Comparison of ENCODE assay signal across 8 mouse cellular contexts in genomic region chr6:131353352-131353919, GRCm38 (mm10). TPM values are rescaled to one million over a fixed set of nuclear protein-coding genes. Genes with fewer than 3 reads are reported as not detected.
DNase-seq lines count a peak whose midpoint lies in the region; ATAC-seq lines count a peak whose summit lies in the region.

Styk1 (minus strand) TSS chr6:131353597.

- ATAC-seq in heart, embryonic 14.5 days (ENCODE audit: insufficient number of reproducible peaks, insufficient read depth, low FRiP score, low read depth): peak; percentile 61; the same call in 1 of the 2 replicates
- peak; percentile 81 for ATAC-seq in liver, embryonic 11.5 days (replicated peaks; ENCODE audit: low FRiP score)
- peak; percentile 89 for ATAC-seq in stomach, embryonic 14.5 days (ENCODE audit: insufficient number of reproducible peaks, insufficient read depth, low FRiP score, low read depth)

- no peaks in the 10 kb centered on the region; a peak in 1 of 4 replicates for H3K4me1 ChIP-seq in heart, embryonic 14.5 days (ENCODE audit: control insufficient read depth in 2 of 2, insufficient read depth in 2 of 2, low read length in 2 of 2)
- H3K4me1 ChIP-seq in liver, embryonic 11.5 days (replicated peaks; ENCODE audit: control insufficient read depth, insufficient read depth, low read length): no peaks in the 10 kb centered on the region
- no peaks in the 10 kb centered on the region for H3K4me1 ChIP-seq in stomach, embryonic 14.5 days (ENCODE audit: control insufficient read depth, insufficient read depth, low read length)

- H3K36me3 ChIP-seq in heart, embryonic 14.5 days (ENCODE audit: control insufficient read depth, insufficient read depth, low read length): no peaks in the 10 kb centered on the region
- no peaks in the 10 kb centered on the region for H3K36me3 ChIP-seq in liver, embryonic 11.5 days (ENCODE audit: control insufficient read depth, insufficient read depth, low read length)
- no peaks in the 10 kb centered on the region for H3K36me3 ChIP-seq in stomach, embryonic 14.5 days (ENCODE audit: control insufficient read depth, insufficient read depth, low read length)

- no peaks in the 10 kb centered on the region for H3K9me3 ChIP-seq in heart, embryonic 14.5 days (ENCODE audit: control insufficient read depth, low read length)
- H3K9me3 ChIP-seq in liver, embryonic 11.5 days (ENCODE audit: control insufficient read depth, low read length): no peaks in the 10 kb centered on the region
- no peaks in the 10 kb centered on the region for H3K9me3 ChIP-seq in stomach, embryonic 14.5 days (ENCODE audit: control insufficient read depth, low read depth, low read length)

- peak within 1 kb of the TSS; percentile 52; the same call in 1 of the 2 replicates for H3K9ac ChIP-seq in heart, embryonic 14.5 days (ENCODE audit: low read length)
- H3K9ac ChIP-seq in liver, embryonic 11.5 days (ENCODE audit: low read depth, low read length): peak within 1 kb of the TSS; percentile 10; the same call in 1 of the 2 replicates
- 0 out of 2 replicates have a peak within 1 kb of the TSS, but pooled peaks have one; percentile 21 for H3K9ac ChIP-seq in stomach, embryonic 14.5 days (replicated peaks; ENCODE audit: low read depth, low read length)

- peak within 1 kb of the TSS; percentile 35 to 47 for H3K4me3 ChIP-seq in heart, embryonic 14.5 days (ENCODE audit: control insufficient read depth in 1 of 2, insufficient read depth in 1 of 2, low read depth in 1 of 2, low read length in 2 of 2)
- peak within 1 kb of the TSS; percentile 26 for H3K4me3 ChIP-seq in liver, embryonic 11.5 days (ENCODE audit: low read depth, low read length)
- H3K4me3 ChIP-seq in stomach, embryonic 14.5 days (ENCODE audit: low read depth, low read length): peak within 1 kb of the TSS; percentile 30

- peak within 1 kb of the TSS; percentile 72 for H3K4me2 ChIP-seq in heart, embryonic 14.5 days (ENCODE audit: low read length)
- H3K4me2 ChIP-seq in liver, embryonic 11.5 days: peak within 1 kb of the TSS; percentile 48
- peak within 1 kb of the TSS; percentile 55 for H3K4me2 ChIP-seq in stomach, embryonic 14.5 days (replicated peaks; ENCODE audit: low read depth, low read length)

- no peak within 1 kb of the TSS for H3K27ac ChIP-seq in heart, embryonic 14.5 days (replicated peaks in 1 of 2; ENCODE audit: control insufficient read depth in 1 of 2, insufficient read depth in 1 of 2, low read depth in 2 of 2, low read length in 2 of 2)
- no peak within 1 kb of the TSS for H3K27ac ChIP-seq in liver, embryonic 11.5 days (ENCODE audit: low read depth, low read length)
- H3K27ac ChIP-seq in stomach, embryonic 14.5 days (ENCODE audit: low read length): no peak within 1 kb of the TSS

- no peaks in the 10 kb centered on the region for H3K27me3 ChIP-seq in heart, embryonic 14.5 days (ENCODE audit: control insufficient read depth, insufficient read depth, low read length)
- H3K27me3 ChIP-seq in liver, embryonic 11.5 days (replicated peaks; ENCODE audit: control insufficient read depth, insufficient read depth, low read length): peaks cover 13% of the 10 kb centered on the region
- H3K27me3 ChIP-seq in stomach, embryonic 14.5 days (ENCODE audit: control insufficient read depth, insufficient read depth, low read length): no peaks in the 10 kb centered on the region

- 3% methylated on average over 16 of the region's 16 CpGs for WGBS in heart, embryonic 14.5 days
- under 1% methylated on average over 16 of the region's 16 CpGs for WGBS in liver, embryonic 11.5 days
- WGBS in stomach, embryonic 14.5 days: 1% methylated on average over 16 of the region's 16 CpGs

- peak; percentile 90 for DNase-seq in CD4-positive helper T cell, adult 2 months (ENCODE audit: low read depth, low spot score)
- peak; percentile 92 for DNase-seq in brain, adult 2 months (ENCODE audit: low read depth, low spot score)
- DNase-seq in fibroblast of lung, adult 2 months (ENCODE audit: low read depth): peak; percentile 88
- peak; percentile 86 for DNase-seq in kidney, postnatal 10 days
- DNase-seq in liver, embryonic 11.5 days (ENCODE audit: low spot score): peak; percentile 59
- peak; percentile 90 for DNase-seq in naive thymus-derived CD4-positive, alpha-beta T cell, adult 2 months (ENCODE audit: low read depth)

RNA-seq across cellular contexts. Expression of gene Styk1, which starts in this region (rescaled TPM):
- 0.12 and 0.39 TPM in 2 replicates for polyA plus RNA-seq in heart, embryonic 14.5 days (2014; fragmentation: Nextera tagmentation; extraction: Ambion mirVana)
- 1.1 TPM in 2 replicates for polyA plus RNA-seq in liver, embryonic 11.5 days (2014; fragmentation: Nextera tagmentation; extraction: Ambion mirVana)
- 7.1 and 7.8 TPM in 2 replicates for polyA plus RNA-seq in stomach, embryonic 14.5 days (2014; fragmentation: Nextera tagmentation; extraction: Ambion mirVana)

Comparison
In these comparisons a context has a peak if more than half of its experiments do, and no peak if none do; other contexts are left out.
1. Peak in ATAC-seq, H3K4me3 ChIP-seq, H3K9ac ChIP-seq and H3K4me2 ChIP-seq in heart, embryonic 14.5 days; RNA of the gene not detected or under 1 TPM.